Mouse (Mus musculus): ENCODE measurements around the gene Zfp420.

DNA sequence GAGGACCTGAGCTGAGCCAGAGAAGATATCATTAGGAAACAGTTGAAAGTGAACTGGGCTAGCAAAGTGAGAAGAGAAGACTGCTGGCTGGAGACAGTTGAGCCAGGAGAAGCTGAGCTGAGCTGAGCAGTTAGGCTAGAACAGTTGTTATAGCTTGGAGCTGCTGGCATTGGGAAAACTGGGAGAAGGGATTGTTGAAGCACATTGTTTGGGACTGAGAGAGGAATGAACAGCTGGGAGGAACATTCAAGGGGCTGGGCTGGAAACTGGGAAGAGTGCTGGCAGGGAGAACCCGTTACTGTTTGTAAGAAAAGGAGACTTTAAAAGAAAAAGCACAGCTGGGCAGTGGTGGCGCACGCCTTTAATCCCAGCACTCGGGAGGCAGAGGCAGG, 58.3 kb downstream of the Zfp420 start:
- TF ChIP-seq CTCF (IDR thresholded peaks at IDR 0.05; ENCODE audit: control insufficient read depth, insufficient read depth, insufficient replicate concordance, low read depth, low read length) (no peak), POLR2A (IDR thresholded peaks at IDR 0.05; ENCODE audit: control insufficient read depth, low read depth, low read length) (no peak)

Measured in testis, adult 2 months (tissue).